Mouse (Mus musculus) small intestine, adult 2 months (tissue): ENCODE measurements around the gene Olfr1225.
"Not testable (repeated sequence)": the region's sequence is repeated elsewhere in the genome, so short reads cannot be mapped to it uniquely, and the experiment has no call there.

ENCODE experiments used
- CTCF ChIP-seq: fragments of 200-500 bp; IDR thresholded peaks from 2 replicates; pipeline ENCODE4 v1.5.1; 2012; ENCODE audit warnings: low read depth, mild to moderate bottlenecking, control low read depth, inconsistent platforms, low read length, moderate library complexity, mixed read lengths; ENCODE audit not compliant: insufficient replicate concordance, insufficient read length; ENCODE audit errors: extremely low read depth
- POLR2A ChIP-seq: fragments of 200-500 bp; IDR thresholded peaks from 2 replicates; pipeline ENCODE4 v1.6.1; 2012; ENCODE audit warnings: low read depth, mild to moderate bottlenecking, control low read depth, inconsistent platforms, low read length, moderate library complexity

- not testable (repeated sequence) for TF ChIP-seq CTCF, POLR2A
Measured at GRCm38 (mm10) chr2:89163991-89164390, 10.5 kb downstream of the Olfr1225 start, which contains the start of gene Olfr1224-ps1.
